Mouse (Mus musculus): ENCODE measurements around the gene Ces1b. TPM values are rescaled to one million over a fixed set of nuclear protein-coding genes. Genes with fewer than 3 reads are reported as not detected.

Ces1b gene
- polyA plus RNA-seq, 1 experiment from 2014 or later = not detected

Other genes with a start within 250 kb of the Ces1b start
- 7.5 and 11.3 TPM in 2 replicates for gene Lpcat2, start 224.7 kb downstream of the Ces1b start, polyA plus RNA-seq (2015; fragmentation: Nextera tagmentation; extraction: Ambion mirVana)
- gene Capns2, start 178.6 kb downstream of the Ces1b start, polyA plus RNA-seq (2015; fragmentation: Nextera tagmentation; extraction: Ambion mirVana) = 0.26 and 0.27 TPM in 2 replicates
- gene Slc6a2, start 119.9 kb downstream of the Ces1b start, polyA plus RNA-seq (2015; fragmentation: Nextera tagmentation; extraction: Ambion mirVana) = 1.2 and 2.6 TPM in 2 replicates
- gene Ces1a, start 31.8 kb downstream of the Ces1b start, polyA plus RNA-seq (2015; fragmentation: Nextera tagmentation; extraction: Ambion mirVana) = not detected in 2 replicates
- not detected in 2 replicates for gene Ces1c, start 51.3 kb upstream of the Ces1b start, polyA plus RNA-seq (2015; fragmentation: Nextera tagmentation; extraction: Ambion mirVana)
- gene Ces1d, start 117.8 kb upstream of the Ces1b start, polyA plus RNA-seq (2015; fragmentation: Nextera tagmentation; extraction: Ambion mirVana) = 0.21 and 0.26 TPM in 2 replicates
- not detected in 2 replicates for gene Ces1e, start 149.6 kb upstream of the Ces1b start, polyA plus RNA-seq (2015; fragmentation: Nextera tagmentation; extraction: Ambion mirVana)
- not detected in 2 replicates for gene Ces1f, start 199.7 kb upstream of the Ces1b start, polyA plus RNA-seq (2015; fragmentation: Nextera tagmentation; extraction: Ambion mirVana)